In the genomic region with DNA sequence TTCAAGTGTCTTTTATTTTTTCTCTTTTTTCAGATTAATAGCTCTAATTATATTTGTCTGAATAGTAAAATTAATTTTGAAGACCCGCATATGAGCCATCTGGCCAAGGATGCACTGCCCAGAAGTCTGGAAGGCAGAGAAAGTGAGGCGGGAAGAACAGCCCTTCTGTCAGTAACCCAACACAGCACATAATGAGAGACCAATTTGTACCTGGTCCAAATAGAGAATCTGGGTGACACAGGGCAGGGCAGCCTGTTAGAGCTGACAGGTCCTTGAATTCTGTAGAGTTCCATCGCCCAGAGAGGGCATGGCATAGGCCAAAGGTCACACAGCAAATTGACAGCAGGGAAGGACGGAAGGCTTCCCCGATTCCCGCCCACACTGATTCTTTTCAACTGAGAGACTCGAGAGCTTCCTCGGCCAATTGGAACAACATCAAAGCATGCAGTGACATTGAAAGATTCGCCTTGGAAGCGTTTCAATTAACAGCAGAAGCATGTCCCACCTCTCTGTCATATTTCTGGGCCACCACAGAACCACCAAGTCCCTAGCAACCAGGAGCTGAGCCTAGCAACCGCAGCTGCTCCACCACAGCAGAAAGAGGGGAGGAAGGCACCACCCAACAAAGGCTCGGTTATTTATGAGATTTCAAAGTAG, we compare ENCODE assay signal across 10 mouse cellular contexts. TPM values are rescaled to one million over a fixed set of nuclear protein-coding genes. Genes with fewer than 3 reads are reported as not detected.
DNase-seq lines count a peak whose midpoint lies in the region; ATAC-seq and TF ChIP-seq lines count a peak whose summit lies in the region.
"Had no signal": no experiment of that assay in that cellular context is flagged by ENCODE, and none has a peak within 500 bp of the region (broad histone marks: within the 10 kb centered on the region; RNA-seq: fewer than 3 reads in every experiment).

No protein-coding gene starts in this region.

- peak; percentile 72 for ATAC-seq in forebrain, embryonic 14.5 days
- peak; percentile 67 for ATAC-seq in midbrain, postnatal 0 days (ENCODE audit: low FRiP score)

- H3K36me3 ChIP-seq in forebrain, embryonic 14.5 days (ENCODE audit: control insufficient read depth, insufficient read depth, low read length) = no peaks in the 10 kb centered on the region
- H3K36me3 ChIP-seq in midbrain, postnatal 0 days (ENCODE audit: insufficient read depth, low read length) = no peaks in the 10 kb centered on the region

- peak overlapping the region; percentile 56 for H3K27ac ChIP-seq in forebrain, embryonic 14.5 days (ENCODE audit: low read depth, low read length)
- peak overlapping the region; percentile 67 for H3K27ac ChIP-seq in midbrain, postnatal 0 days (ENCODE audit: low read depth, low read length)

- no peaks in the 10 kb centered on the region for H3K9me3 ChIP-seq in forebrain, embryonic 14.5 days (replicated peaks; ENCODE audit: control insufficient read depth, low read length)
- H3K9me3 ChIP-seq in midbrain, postnatal 0 days (ENCODE audit: low read length) = no peaks in the 10 kb centered on the region

- peaks cover 5% of the 10 kb centered on the region; the same call in 1 of the 2 replicates for H3K4me1 ChIP-seq in forebrain, embryonic 14.5 days (ENCODE audit: control insufficient read depth, insufficient read depth, low read length)
- peaks cover 4% of the 10 kb centered on the region; the same call in 1 of the 2 replicates for H3K4me1 ChIP-seq in midbrain, postnatal 0 days (ENCODE audit: insufficient read depth, low read length)

- no peaks in the 10 kb centered on the region for H3K27me3 ChIP-seq in forebrain, embryonic 14.5 days (replicated peaks; ENCODE audit: control insufficient read depth, insufficient read depth, low read length)
- H3K27me3 ChIP-seq in midbrain, postnatal 0 days (ENCODE audit: insufficient read depth, low read length) = no peaks in the 10 kb centered on the region

- no peak overlapping the region for H3K9ac ChIP-seq in forebrain, embryonic 14.5 days (ENCODE audit: low read length)
- no peak overlapping the region for H3K9ac ChIP-seq in midbrain, postnatal 0 days (replicated peaks; ENCODE audit: low read length, poor library complexity, severe bottlenecking)

- DNase-seq in left cerebral cortex, postnatal 14 days (ENCODE audit: low spot score in 2 of 2) = peak; percentile 65 to 85
- no peak for DNase-seq in left cerebral cortex, adult 18-20 months (ENCODE audit: low spot score in 2 of 2)
- peak; percentile 85 for DNase-seq in forebrain, embryonic 14.5 days (ENCODE audit: low spot score)
- peak; percentile 79 for DNase-seq in kidney, postnatal 10 days
- DNase-seq in midbrain, postnatal 0 days (ENCODE audit: low spot score) = peak; percentile 93
- DNase-seq in thymus, postnatal 14 days = no peak
- no peak for DNase-seq in natural killer cell, adult 2 months (ENCODE audit: low spot score in 2 of 2)
- DNase-seq: thymus, postnatal 36 days had no signal

- no peak overlapping the region for H3K4me2 ChIP-seq in forebrain, embryonic 14.5 days (ENCODE audit: low read length)
- no peak overlapping the region for H3K4me2 ChIP-seq in midbrain, postnatal 0 days (ENCODE audit: low read depth, low read length, poor library complexity, severe bottlenecking)

- H3K4me3 ChIP-seq in forebrain, embryonic 14.5 days (ENCODE audit: low read depth, low read length) = no peak overlapping the region
- H3K4me3 ChIP-seq in midbrain, postnatal 0 days (ENCODE audit: low read depth, low read length) = no peak overlapping the region
- H3K4me3 ChIP-seq: myocyte had no signal

- intact Hi-C loops in left cerebral cortex, postnatal 14 days (cut with DNase I) = loop anchor here (5.0 kb wide), 2 partner anchors 77 to 427 kb away; no protein-coding TSS in a partner anchor

- TF ChIP-seq CTCF in midbrain, postnatal 0 days (IDR thresholded peaks at IDR 0.05) = no peak

- WGBS in forebrain, embryonic 14.5 days = 53% methylated on average over 12 of the region's 12 CpGs
- 25% methylated on average over 12 of the region's 12 CpGs for WGBS in midbrain, postnatal 0 days

RNA-seq across cellular contexts. Expression of a gene that starts 36.7 kb away (rescaled TPM):
- 1 to 10 TPM; 2.8 to 3.0 TPM for total RNA-seq in left cerebral cortex, postnatal 14 days (2021)
- total RNA-seq in left cerebral cortex, adult 18-20 months (2021) = 1 to 10 TPM; 1.1 to 1.7 TPM
- 0.60 and 0.87 TPM in 2 replicates for polyA plus RNA-seq in forebrain, embryonic 14.5 days (2014; fragmentation: Nextera tagmentation; extraction: Ambion mirVana)
- 1.1 and 1.9 TPM in 2 replicates for total RNA-seq in midbrain, postnatal 0 days (2014; rRNA removed)
- 1.3 and 1.7 TPM in 2 replicates for polyA plus RNA-seq in midbrain, postnatal 0 days (2015; fragmentation: Nextera tagmentation; extraction: Ambion mirVana)
- total RNA-seq: MEL had no signal

Comparison
In these comparisons a context has a peak if more than half of its experiments do, and no peak if none do; other contexts are left out.
1. DNase-seq: peak in left cerebral cortex, postnatal 14 days (2 of 2), forebrain, embryonic 14.5 days (single experiment), kidney, postnatal 10 days (single experiment) and midbrain, postnatal 0 days (single experiment); none in left cerebral cortex, adult 18-20 months (0 of 2), thymus, postnatal 14 days (single experiment) and natural killer cell, adult 2 months (0 of 2).